Mouse (Mus musculus): ENCODE data around the gene Fga. TPM values are rescaled to one million over a fixed set of nuclear protein-coding genes. Genes with fewer than 3 reads are reported as not detected.

Gene Fga
- total and polyA plus RNA-seq, 3 experiments = not detected

- Histone ChIP-seq H3K9me3 (replicated peaks; ENCODE audit: insufficient read depth, low read length) (no peaks in the 10 kb centered on the region), H3K4me3 (ENCODE audit: control insufficient read depth in 1 of 2, insufficient read depth in 1 of 2, low read depth in 2 of 2, low read length in 2 of 2) (no peak overlapping the region), H3K4me1 (ENCODE audit: control insufficient read depth in 1 of 2, insufficient read depth in 2 of 2, low read length in 2 of 2) (no peaks in the 10 kb centered on the region), H3K36me3 (ENCODE audit: control insufficient read depth in 1 of 2, insufficient read depth in 2 of 2, low read length in 2 of 2) (no peaks in the 10 kb centered on the region), H3K27me3 (ENCODE audit: control insufficient read depth in 1 of 2, insufficient read depth in 2 of 2, low read length in 2 of 2) (no peaks in the 10 kb centered on the region), H3K9ac (ENCODE audit: control insufficient read depth, low read depth, low read length, poor library complexity, severe bottlenecking) (no peak overlapping the region), H3K27ac (ENCODE audit: control insufficient read depth, low read depth, low read length) (no peak overlapping the region), H3K79me2 (ENCODE audit: control insufficient read depth, insufficient read depth, low read length, poor library complexity) (no peaks in the 10 kb centered on the region)
- no peak for TF ChIP-seq RAD21 (IDR thresholded peaks at IDR 0.05; ENCODE audit: low read depth, low read length)
- TF ChIP-seq SIN3A (IDR thresholded peaks at IDR 0.05; ENCODE audit: low read length) = no peak
- no peak for TF ChIP-seq KAT2A (conservative IDR thresholded peaks at IDR 0.05; ENCODE audit: low read depth, low read length)
- TF ChIP-seq TBP (IDR thresholded peaks at IDR 0.05; ENCODE audit: low read depth, low read length) = no peak
- TF ChIP-seq EP300 (IDR thresholded peaks at IDR 0.05; ENCODE audit: low read depth in 1 of 2, low read length in 2 of 2) = no peak
- no peak for TF ChIP-seq JUND (IDR thresholded peaks at IDR 0.05; ENCODE audit: low read depth, low read length)
- no peak for DNase-seq (ENCODE audit: low read depth, low spot score)
Observed at GRCm38 (mm10) chr3:83038865-83039264, 13.0 kb downstream of the Fga start.

GRCm38 (mm10) chr3:83039666-83040065 is 13.8 kb downstream of the Fga start:
- DNase-seq (ENCODE audit: low read depth, low spot score) = no peak
- TF ChIP-seq HCFC1 (IDR thresholded peaks at IDR 0.05; ENCODE audit: low read depth, low read length) (no peak), NELFE (IDR thresholded peaks at IDR 0.05; ENCODE audit: low read depth, low read length) (no peak), CTCF (IDR thresholded peaks at IDR 0.05 in 2 of 3, conservative IDR thresholded peaks at IDR 0.05 in 1 of 3; ENCODE audit: control insufficient read depth in 1 of 3, insufficient read depth in 1 of 3, low read depth in 2 of 3, low read length in 3 of 3, poor library complexity in 1 of 3, severe bottlenecking in 1 of 3) (no peak), GATA1 (IDR thresholded peaks at IDR 0.05; ENCODE audit: low read depth, low read length) (no peak)
- no peaks in the 10 kb centered on the region for H3K9me3 ChIP-seq (replicated peaks; ENCODE audit: insufficient read depth, low read length)
- H3K27me3 ChIP-seq (ENCODE audit: control insufficient read depth in 1 of 2, insufficient read depth in 2 of 2, low read length in 2 of 2) = no peaks in the 10 kb centered on the region
- H3K4me1 ChIP-seq (ENCODE audit: control insufficient read depth in 1 of 2, insufficient read depth in 2 of 2, low read length in 2 of 2) = no peaks in the 10 kb centered on the region
- H3K36me3 ChIP-seq (ENCODE audit: control insufficient read depth in 1 of 2, insufficient read depth in 2 of 2, low read length in 2 of 2) = no peaks in the 10 kb centered on the region
- H3K79me2 ChIP-seq (ENCODE audit: control insufficient read depth, insufficient read depth, low read length, poor library complexity) = no peaks in the 10 kb centered on the region
- H3K9ac ChIP-seq (ENCODE audit: control insufficient read depth, low read depth, low read length, poor library complexity, severe bottlenecking) = no peak overlapping the region
- H3K27ac ChIP-seq (ENCODE audit: control insufficient read depth, low read depth, low read length) = no peak overlapping the region
- no peak overlapping the region for H3K4me3 ChIP-seq (ENCODE audit: control insufficient read depth in 1 of 2, insufficient read depth in 1 of 2, low read depth in 2 of 2, low read length in 2 of 2)

- TF ChIP-seq GATA1 (IDR thresholded peaks at IDR 0.05; ENCODE audit: low read depth, low read length) = no peak
- TF ChIP-seq ZMIZ1 (IDR thresholded peaks at IDR 0.05; ENCODE audit: low read depth, low read length) = no peak
- no peak for TF ChIP-seq ZC3H11A (IDR thresholded peaks at IDR 0.05; ENCODE audit: low read depth, low read length)
- no peak for TF ChIP-seq CTCF (IDR thresholded peaks at IDR 0.05 in 2 of 3, conservative IDR thresholded peaks at IDR 0.05 in 1 of 3; ENCODE audit: control insufficient read depth in 1 of 3, insufficient read depth in 1 of 3, low read depth in 2 of 3, low read length in 3 of 3, poor library complexity in 1 of 3, severe bottlenecking in 1 of 3)
- no peak for TF ChIP-seq MYB (IDR thresholded peaks at IDR 0.05; ENCODE audit: low read depth, low read length)
- TF ChIP-seq CHD1 (IDR thresholded peaks at IDR 0.05; ENCODE audit: low read depth, low read length) = no peak
- no peak for TF ChIP-seq MAFK (IDR thresholded peaks at IDR 0.05; ENCODE audit: borderline replicate concordance, low read depth, low read length)
- TF ChIP-seq JUND (IDR thresholded peaks at IDR 0.05; ENCODE audit: low read depth, low read length) = no peak
- TF ChIP-seq USF1 (IDR thresholded peaks at IDR 0.05; ENCODE audit: low read depth, low read length) = no peak
- TF ChIP-seq SMC3 (IDR thresholded peaks at IDR 0.05; ENCODE audit: low read depth, low read length) = no peak
- no peak for TF ChIP-seq POLR2AphosphoS2 (IDR thresholded peaks at IDR 0.05; ENCODE audit: low read length)
- TF ChIP-seq MEF2A (IDR thresholded peaks at IDR 0.05; ENCODE audit: extremely low read depth, insufficient replicate concordance, low read depth, low read length, poor library complexity, severe bottlenecking) = no peak
- no peak for TF ChIP-seq MAZ (IDR thresholded peaks at IDR 0.05; ENCODE audit: low read depth, low read length)
- no peak for TF ChIP-seq RCOR1 (IDR thresholded peaks at IDR 0.05; ENCODE audit: low read depth, low read length)
- no peak for TF ChIP-seq TAL1 (IDR thresholded peaks at IDR 0.05; ENCODE audit: low read length)
- TF ChIP-seq BHLHE40 (IDR thresholded peaks at IDR 0.05; ENCODE audit: borderline replicate concordance, low read depth, low read length) = no peak
- no peak for TF ChIP-seq GABPA (IDR thresholded peaks at IDR 0.05; ENCODE audit: low read depth, low read length)
- no peak for TF ChIP-seq MXI1 (IDR thresholded peaks at IDR 0.05; ENCODE audit: low read depth, low read length)
- Histone ChIP-seq H3K4me1 (ENCODE audit: control insufficient read depth in 1 of 2, insufficient read depth in 2 of 2, low read length in 2 of 2) (no peaks in the 10 kb centered on the region), H3K9ac (ENCODE audit: control insufficient read depth, low read depth, low read length, poor library complexity, severe bottlenecking) (no peak overlapping the region), H3K79me2 (ENCODE audit: control insufficient read depth, insufficient read depth, low read length, poor library complexity) (no peaks in the 10 kb centered on the region), H3K9me3 (replicated peaks; ENCODE audit: insufficient read depth, low read length) (no peaks in the 10 kb centered on the region), H3K27me3 (ENCODE audit: control insufficient read depth in 1 of 2, insufficient read depth in 2 of 2, low read length in 2 of 2) (no peaks in the 10 kb centered on the region; a peak in 1 of 4 replicates), H3K4me3 (ENCODE audit: control insufficient read depth in 1 of 2, insufficient read depth in 1 of 2, low read depth in 2 of 2, low read length in 2 of 2) (no peak overlapping the region), H3K36me3 (ENCODE audit: control insufficient read depth in 1 of 2, insufficient read depth in 2 of 2, low read length in 2 of 2) (no peaks in the 10 kb centered on the region), H3K27ac (ENCODE audit: control insufficient read depth, low read depth, low read length) (no peak overlapping the region)
- no peak for DNase-seq (ENCODE audit: low read depth, low spot score)
Observed at GRCm38 (mm10) chr3:83042451-83042850, 16.6 kb downstream of the Fga start.

All from MEL (cell line).